Comparison of ENCODE assay signal across 8 mouse cellular contexts in genomic region chr4:63544494-63545230, GRCm38 (mm10). TPM values are rescaled to one million over a fixed set of nuclear protein-coding genes. Genes with fewer than 3 reads are reported as not detected.
DNase-seq lines count a peak whose midpoint lies in the region; ATAC-seq and TF ChIP-seq lines count a peak whose summit lies in the region.

Gene Atp6v1g1, plus strand, starts transcription at chr4:63544772.

- no peaks in the 10 kb centered on the region for H3K27me3 ChIP-seq in forebrain, embryonic 10.5 days (ENCODE audit: poor library complexity, severe bottlenecking)
- H3K27me3 ChIP-seq in heart, embryonic 15.5 days, result no peaks in the 10 kb centered on the region
- no peaks in the 10 kb centered on the region for H3K27me3 ChIP-seq in liver, embryonic 16.5 days (ENCODE audit: control insufficient read depth, insufficient read depth, low read depth, low read length)
- no peaks in the 10 kb centered on the region for H3K27me3 ChIP-seq in neural tube, embryonic 13.5 days
- no peaks in the 10 kb centered on the region for H3K27me3 ChIP-seq in testis, adult 2 months (ENCODE audit: control insufficient read depth, insufficient read depth, low read length)

- no peak for TF ChIP-seq CTCF in testis, adult 2 months (IDR thresholded peaks at IDR 0.05; ENCODE audit: control insufficient read depth, insufficient read depth, insufficient replicate concordance, low read depth, low read length)

- H3K9ac ChIP-seq in heart, embryonic 15.5 days, result peak within 1 kb of the TSS; percentile 92
- peak within 1 kb of the TSS; percentile 95 for H3K9ac ChIP-seq in liver, embryonic 16.5 days (ENCODE audit: low read depth, low read length)
- H3K9ac ChIP-seq in neural tube, embryonic 13.5 days, result peak within 1 kb of the TSS; percentile 94

- H3K4me3 ChIP-seq in forebrain, embryonic 10.5 days, result peak within 1 kb of the TSS; percentile 94
- peak within 1 kb of the TSS; percentile 83 for H3K4me3 ChIP-seq in heart, embryonic 15.5 days
- peak within 1 kb of the TSS; percentile 88 for H3K4me3 ChIP-seq in liver, embryonic 16.5 days (ENCODE audit: low read depth, low read length)
- peak within 1 kb of the TSS; percentile 88 for H3K4me3 ChIP-seq in neural tube, embryonic 13.5 days
- peak within 1 kb of the TSS; percentile 99 for H3K4me3 ChIP-seq in testis, adult 2 months (ENCODE audit: control insufficient read depth, low read depth, low read length)

- peaks cover 33% of the 10 kb centered on the region for H3K4me1 ChIP-seq in forebrain, embryonic 10.5 days
- peaks cover 46% of the 10 kb centered on the region for H3K4me1 ChIP-seq in heart, embryonic 15.5 days (replicated peaks)
- peaks cover 29% of the 10 kb centered on the region for H3K4me1 ChIP-seq in liver, embryonic 16.5 days (ENCODE audit: control insufficient read depth, low read depth, low read length)
- H3K4me1 ChIP-seq in neural tube, embryonic 13.5 days (replicated peaks), result peaks cover 37% of the 10 kb centered on the region
- peaks cover 9% of the 10 kb centered on the region for H3K4me1 ChIP-seq in testis, adult 2 months (ENCODE audit: control insufficient read depth, insufficient read depth, low read length)

- peaks cover 25% of the 10 kb centered on the region for H3K36me3 ChIP-seq in forebrain, embryonic 10.5 days (replicated peaks)
- H3K36me3 ChIP-seq in heart, embryonic 15.5 days, result peaks cover 18% of the 10 kb centered on the region
- H3K36me3 ChIP-seq in liver, embryonic 16.5 days (ENCODE audit: control insufficient read depth, insufficient read depth), result peaks cover 15% of the 10 kb centered on the region
- H3K36me3 ChIP-seq in neural tube, embryonic 13.5 days, result peaks cover 18% of the 10 kb centered on the region
- no peaks in the 10 kb centered on the region for H3K36me3 ChIP-seq in testis, adult 2 months (ENCODE audit: control insufficient read depth, insufficient read depth, low read length)

- peak within 1 kb of the TSS; percentile 95 for H3K27ac ChIP-seq in forebrain, embryonic 10.5 days
- peak within 1 kb of the TSS; percentile 89 for H3K27ac ChIP-seq in heart, embryonic 15.5 days
- H3K27ac ChIP-seq in liver, embryonic 16.5 days (ENCODE audit: low read length), result peak within 1 kb of the TSS; percentile 87
- H3K27ac ChIP-seq in neural tube, embryonic 13.5 days (replicated peaks), result peak within 1 kb of the TSS; percentile 88
- peak within 1 kb of the TSS; percentile 98 for H3K27ac ChIP-seq in testis, adult 2 months (ENCODE audit: control insufficient read depth, insufficient read depth, low read depth, low read length)

- DNase-seq in CD8-positive naive resting alpha-beta T cell, adult 2 months (ENCODE audit: low read depth in 2 of 2, low spot score in 2 of 2), result peak; percentile 86 to 92
- DNase-seq in c-Kit-negative CD71-positive TER-119-positive erythroid progenitor cells, embryonic 14.5 days (ENCODE audit: low read depth, low spot score), result peak; percentile 76
- DNase-seq in forebrain, embryonic 10.5 days (ENCODE audit: extremely low spot score, low spot score), result peak; percentile 97
- peak; percentile 96 to 99 for DNase-seq in kidney, postnatal 25 days

- peak; percentile 94 for ATAC-seq in heart, embryonic 15.5 days (replicated peaks; ENCODE audit: insufficient number of reproducible peaks, insufficient read depth, low FRiP score, low read depth)
- ATAC-seq in liver, embryonic 16.5 days (ENCODE audit: low read depth), result peak; percentile 95
- ATAC-seq in neural tube, embryonic 13.5 days (ENCODE audit: low read depth), result peak; percentile 96

- under 1% methylated on average over 57 of the region's 57 CpGs for WGBS in forebrain, embryonic 10.5 days
- WGBS in heart, embryonic 15.5 days, result under 1% methylated on average over 57 of the region's 57 CpGs
- WGBS in liver, embryonic 16.5 days (ENCODE audit: insufficient replicate concordance), result 0% methylated on average over 49 of the region's 57 CpGs
- under 1% methylated on average over 38 of the region's 57 CpGs for WGBS in neural tube, embryonic 13.5 days

- H3K9me3 ChIP-seq in forebrain, embryonic 10.5 days, result no peaks in the 10 kb centered on the region
- H3K9me3 ChIP-seq in heart, embryonic 15.5 days (replicated peaks), result no peaks in the 10 kb centered on the region
- H3K9me3 ChIP-seq in liver, embryonic 16.5 days (replicated peaks; ENCODE audit: control insufficient read depth, low read length), result no peaks in the 10 kb centered on the region
- no peaks in the 10 kb centered on the region for H3K9me3 ChIP-seq in neural tube, embryonic 13.5 days

- TF ChIP-seq POLR2A in testis, adult 2 months (IDR thresholded peaks at IDR 0.05; ENCODE audit: control insufficient read depth, low read depth, low read length), result peak; percentile 80

- H3K4me2 ChIP-seq in heart, embryonic 15.5 days, result peak within 1 kb of the TSS; percentile 73
- peak within 1 kb of the TSS; percentile 74 for H3K4me2 ChIP-seq in liver, embryonic 16.5 days (ENCODE audit: low read depth, low read length)
- peak within 1 kb of the TSS; percentile 83 for H3K4me2 ChIP-seq in neural tube, embryonic 13.5 days

RNA-seq across cellular contexts. Expression of gene Atp6v1g1, which starts in this region (rescaled TPM):
- polyA plus RNA-seq in forebrain, embryonic 10.5 days (2016; fragmentation: Nextera tagmentation; extraction: Ambion mirVana), result 234 and 239 TPM in 2 replicates
- polyA plus RNA-seq in heart, embryonic 15.5 days (2015; fragmentation: Nextera tagmentation; extraction: Ambion mirVana), result 214 and 229 TPM in 2 replicates
- polyA plus RNA-seq in liver, embryonic 16.5 days (2015; fragmentation: Nextera tagmentation; extraction: Ambion mirVana), result 123 and 130 TPM in 2 replicates
- 450 and 499 TPM in 2 replicates for polyA plus RNA-seq in neural tube, embryonic 13.5 days (2015; fragmentation: Nextera tagmentation; extraction: Ambion mirVana)
- polyA plus RNA-seq in testis, adult 2 months (2012; rRNA removed), result 83.4 and 95.0 TPM in 2 replicates

Comparison
In these comparisons a context has a peak if more than half of its experiments do, and no peak if none do; other contexts are left out.
1. Peak in every context shown above with its lines: DNase-seq, ATAC-seq, H3K4me3 ChIP-seq and H3K27ac ChIP-seq.